ENCODE assay signal across 29 mouse cellular contexts in the genomic region with DNA sequence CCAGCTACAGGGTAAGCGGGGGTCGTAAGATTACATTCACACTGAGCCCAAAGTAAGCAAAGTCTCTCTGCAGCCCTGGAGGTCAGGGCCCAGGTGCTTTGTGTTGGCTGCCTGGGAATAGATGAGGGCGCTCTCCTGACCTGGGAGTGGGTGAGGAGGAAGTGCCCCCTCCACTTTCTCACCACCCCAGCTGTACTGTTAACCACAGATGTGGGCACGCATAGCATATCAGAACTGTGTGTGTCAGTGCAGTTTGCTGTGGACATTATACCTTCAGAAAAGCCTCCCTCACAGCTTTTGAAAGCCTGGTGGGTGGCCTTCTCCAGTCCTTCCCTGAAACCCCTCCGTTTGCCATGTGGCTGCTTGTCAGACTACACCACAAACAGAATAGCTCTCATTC. TPM values are rescaled to one million over a fixed set of nuclear protein-coding genes. Genes with fewer than 3 reads are reported as not detected.
DNase-seq lines count a peak whose midpoint lies in the region; ATAC-seq lines count a peak whose summit lies in the region.
"Had no signal": no experiment of that assay in that cellular context is flagged by ENCODE, and none has a peak within 500 bp of the region (broad histone marks: within the 10 kb centered on the region; RNA-seq: fewer than 3 reads in every experiment).

No protein-coding gene starts in this region.

- no peak overlapping the region for H3K27ac ChIP-seq in heart, embryonic 16.5 days (ENCODE audit: low read length)
- H3K27ac ChIP-seq: heart, embryonic 10.5 days; hindbrain, embryonic 12.5 days; limb, embryonic 13.5 days; liver, embryonic 14.5 days; macrophage; midbrain, embryonic 13.5 days had no signal

- no peak overlapping the region for H3K9ac ChIP-seq in heart, embryonic 16.5 days (ENCODE audit: low read length)
- H3K9ac ChIP-seq: hindbrain, embryonic 12.5 days; limb, embryonic 13.5 days; liver, embryonic 14.5 days; midbrain, embryonic 13.5 days had no signal

- no peak overlapping the region for H3K4me3 ChIP-seq in heart, embryonic 16.5 days (ENCODE audit: low read length)
- H3K4me3 ChIP-seq: heart, embryonic 10.5 days; hindbrain, embryonic 12.5 days; limb, embryonic 13.5 days; midbrain, embryonic 13.5 days had no signal

- DNase-seq in heart, adult 11 months, result no peak
- DNase-seq in thymus, postnatal 14 days, result peak; percentile 69
- no peak for DNase-seq in kidney, adult 9 months
- no peak for DNase-seq in frontal cortex, postnatal 10 days (ENCODE audit: low spot score in 2 of 2)
- no peak for DNase-seq in cerebellum, adult 8-10 months
- DNase-seq: cerebellum, adult 9-10 months; embryo, embryonic 11 days; gastrocnemius, postnatal 36 days; heart, postnatal 10 days; kidney, postnatal 4 days; right cerebral cortex, postnatal 25 days had no signal

- H3K27me3 ChIP-seq in heart, embryonic 16.5 days (ENCODE audit: control insufficient read depth, insufficient read depth, low read length), result no peaks in the 10 kb centered on the region
- H3K27me3 ChIP-seq: hindbrain, embryonic 12.5 days; limb, embryonic 13.5 days; midbrain, embryonic 13.5 days had no signal

- ATAC-seq in heart, embryonic 16.5 days (replicated peaks; ENCODE audit: extremely low read depth, insufficient read depth, low FRiP score), result 0 out of 2 replicates have a peak, but pooled peaks have one; percentile 29
- peak; percentile 62 for ATAC-seq in common myeloid progenitor, adult 5-6 weeks (replicated peaks; ENCODE audit: low read depth, poor library complexity, severe bottlenecking)
- ATAC-seq in megakaryocyte progenitor cell, adult 5-6 weeks (replicated peaks; ENCODE audit: poor library complexity), result peak; percentile 46
- ATAC-seq: inflammation-experienced regulatory T-cells, adult 6 months; midbrain, embryonic 13.5 days had no signal

- peaks cover 2% of the 10 kb centered on the region; the same call in 1 of the 2 replicates for H3K36me3 ChIP-seq in heart, embryonic 16.5 days (ENCODE audit: control insufficient read depth, insufficient read depth)

- H3K4me2 ChIP-seq in heart, embryonic 16.5 days (ENCODE audit: low read depth, low read length), result no peak overlapping the region
- H3K4me2 ChIP-seq: hindbrain, embryonic 12.5 days; limb, embryonic 13.5 days; midbrain, embryonic 13.5 days had no signal

- no peaks in the 10 kb centered on the region for H3K9me3 ChIP-seq in heart, embryonic 16.5 days (replicated peaks; ENCODE audit: control insufficient read depth, low read length)
- H3K9me3 ChIP-seq: heart, embryonic 10.5 days; hindbrain, embryonic 12.5 days; limb, embryonic 13.5 days; midbrain, embryonic 13.5 days had no signal

- 78% methylated on average over 5 of the region's 5 CpGs for WGBS in heart, embryonic 16.5 days

- peaks cover 5% of the 10 kb centered on the region for H3K4me1 ChIP-seq in heart, embryonic 16.5 days (ENCODE audit: control insufficient read depth, insufficient read depth, low read length)

RNA-seq across cellular contexts. Expression of a gene that starts 30.3 kb away (rescaled TPM):
- polyA plus RNA-seq in heart, embryonic 16.5 days (2015; fragmentation: Nextera tagmentation; extraction: Ambion mirVana), result 55.4 and 60.0 TPM in 2 replicates
- 54.3 and 60.8 TPM in 2 replicates for total RNA-seq in common myeloid progenitor, adult 5-6 weeks (2017)
- 18.1 and 19.9 TPM in 2 replicates for total RNA-seq in megakaryocyte progenitor cell, adult 5-6 weeks (2015)
- total RNA-seq in megakaryocyte progenitor cell, adult 5-6 weeks (2017), result 42.2 and 63.5 TPM in 2 replicates

RNA-seq across cellular contexts. Expression of a gene that starts 30.4 kb away (rescaled TPM):
- polyA plus RNA-seq in heart, embryonic 16.5 days (2015; fragmentation: Nextera tagmentation; extraction: Ambion mirVana), result 1.7 and 2.1 TPM in 2 replicates
- 3.7 and 12.3 TPM in 2 replicates for total RNA-seq in common myeloid progenitor, adult 5-6 weeks (2017)
- 0.68 and 0.94 TPM in 2 replicates for total RNA-seq in megakaryocyte progenitor cell, adult 5-6 weeks (2015)
- 5.6 and 7.5 TPM in 2 replicates for total RNA-seq in megakaryocyte progenitor cell, adult 5-6 weeks (2017)

RNA-seq across cellular contexts. Expression of a gene that starts 32.1 kb away (rescaled TPM):
- polyA plus RNA-seq in heart, embryonic 16.5 days (2015; fragmentation: Nextera tagmentation; extraction: Ambion mirVana), result 0.85 and 1.3 TPM in 2 replicates
- total RNA-seq in common myeloid progenitor, adult 5-6 weeks (2017), result 0.05 TPM in 1 of 2 replicates, not detected in the other
- total RNA-seq in megakaryocyte progenitor cell, adult 5-6 weeks (2015), result not detected in 2 replicates
- total RNA-seq in megakaryocyte progenitor cell, adult 5-6 weeks (2017), result 0.10 TPM in 1 of 2 replicates, not detected in the other
- total RNA-seq: adrenal gland, adult 18-20 months; gastrocnemius, postnatal 36 days; heart, postnatal 10 days; layer of hippocampus, postnatal 14 days had no signal
- polyA plus RNA-seq: spleen, adult 2 months had no signal

RNA-seq across cellular contexts. Expression of a gene that starts 34.7 kb away (rescaled TPM):
- 9.1 and 9.9 TPM in 2 replicates for polyA plus RNA-seq in heart, embryonic 16.5 days (2015; fragmentation: Nextera tagmentation; extraction: Ambion mirVana)
- 7.0 and 9.6 TPM in 2 replicates for total RNA-seq in common myeloid progenitor, adult 5-6 weeks (2017)
- total RNA-seq in megakaryocyte progenitor cell, adult 5-6 weeks (2015), result 21.7 and 24.8 TPM in 2 replicates
- total RNA-seq in megakaryocyte progenitor cell, adult 5-6 weeks (2017), result 9.3 and 11.3 TPM in 2 replicates

RNA-seq across cellular contexts. Expression of a gene that starts 34.9 kb away (rescaled TPM):
- not detected in 2 replicates for polyA plus RNA-seq in heart, embryonic 16.5 days (2015; fragmentation: Nextera tagmentation; extraction: Ambion mirVana)
- total RNA-seq in common myeloid progenitor, adult 5-6 weeks (2017), result not detected in 2 replicates
- total RNA-seq in megakaryocyte progenitor cell, adult 5-6 weeks (2015), result 0.17 TPM in 1 of 2 replicates, not detected in the other
- not detected in 2 replicates for total RNA-seq in megakaryocyte progenitor cell, adult 5-6 weeks (2017)
- total RNA-seq: adrenal gland, adult 18-20 months; gastrocnemius, postnatal 36 days; heart, postnatal 10 days; layer of hippocampus, postnatal 14 days; left cerebral cortex, postnatal 14 days had no signal
- polyA plus RNA-seq: embryonic facial prominence, embryonic 14.5 days; heart, embryonic 10.5 days; hindbrain, embryonic 12.5 days; kidney, embryonic 14.5 days; limb, embryonic 13.5 days; liver, embryonic 14.5 days; lung, embryonic 16.5 days; macrophage; midbrain, embryonic 13.5 days; spleen, adult 2 months; stomach, embryonic 16.5 days had no signal
